Mouse (Mus musculus): Measurements from ENCODE around the gene Mgat4a.

Mgat4a gene

GRCm38 (mm10) chr1:37495698-37496321 is 45.0 kb downstream of the Mgat4a start:
- in situ Hi-C loops (cut with MboI, MseI): no loop called here

DNA sequence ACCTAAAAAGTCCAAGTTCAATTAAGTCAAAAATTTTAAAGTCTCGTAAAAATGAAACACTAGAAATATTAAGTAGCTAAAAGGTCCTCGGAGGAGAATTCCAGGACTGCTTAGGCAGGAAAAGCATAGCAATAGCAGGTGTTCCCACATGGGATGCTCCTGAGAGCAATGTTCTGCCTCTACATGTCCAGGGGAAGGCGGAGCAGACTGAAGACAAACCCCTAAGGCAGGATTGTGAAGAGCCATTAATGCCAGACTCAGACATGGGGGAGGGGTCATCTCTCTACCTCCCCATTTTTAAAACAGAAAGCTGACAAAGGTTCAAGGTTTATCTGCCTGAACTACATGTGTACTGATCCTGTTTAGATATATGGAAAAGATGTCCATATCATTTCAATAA is 45.7 kb downstream of the Mgat4a start:
- in situ Hi-C loops (cut with MboI, MseI): no loop called here

DNA sequence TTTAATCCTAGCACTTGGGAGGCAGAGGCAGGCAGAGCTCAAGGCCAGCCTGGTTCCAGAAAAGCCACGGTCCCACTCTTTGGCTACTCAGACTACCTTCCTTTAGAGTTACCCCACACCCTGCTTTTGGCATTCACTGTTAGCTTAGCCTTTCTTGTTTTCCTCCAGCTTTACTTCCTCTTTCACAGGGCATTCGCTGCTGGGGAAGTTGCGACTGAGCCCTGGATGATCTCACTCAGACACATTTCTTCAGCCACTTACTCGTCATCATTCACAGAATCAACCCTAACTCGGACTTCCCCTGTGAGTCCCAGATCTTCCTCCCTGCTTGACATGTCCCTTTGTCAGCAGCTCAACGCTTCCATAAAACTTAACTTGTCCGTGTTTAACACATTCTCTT is 49.1 kb downstream of the Mgat4a start:
- in situ Hi-C loops (cut with MboI, MseI): no loop called here

DNA sequence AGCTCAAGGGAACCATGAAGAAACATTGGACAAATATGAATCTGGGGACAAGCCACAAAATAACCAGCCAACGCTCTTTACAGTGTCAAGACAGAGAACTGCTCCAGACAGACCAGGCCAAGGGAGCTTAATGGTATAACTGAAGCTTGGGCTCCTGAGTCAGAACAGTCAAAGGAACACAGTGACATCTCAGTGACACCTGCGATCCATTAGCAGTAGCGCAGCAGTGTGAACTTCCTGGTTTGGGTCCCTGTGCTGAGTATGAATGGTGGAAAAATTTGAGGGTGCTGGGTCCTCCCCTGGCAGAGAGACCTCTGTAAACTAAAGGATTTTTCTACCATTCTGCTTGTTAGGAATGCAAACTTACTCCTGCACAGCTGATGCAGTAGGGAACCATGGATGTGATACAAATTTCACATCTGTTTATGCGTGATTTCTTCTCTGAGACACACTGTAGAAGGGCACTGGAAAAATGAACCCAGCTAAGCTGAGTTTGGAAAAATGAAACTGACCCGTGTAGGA is 50.1 kb downstream of the Mgat4a start:
- in situ Hi-C loops (cut with MboI, MseI): no loop called here

DNA sequence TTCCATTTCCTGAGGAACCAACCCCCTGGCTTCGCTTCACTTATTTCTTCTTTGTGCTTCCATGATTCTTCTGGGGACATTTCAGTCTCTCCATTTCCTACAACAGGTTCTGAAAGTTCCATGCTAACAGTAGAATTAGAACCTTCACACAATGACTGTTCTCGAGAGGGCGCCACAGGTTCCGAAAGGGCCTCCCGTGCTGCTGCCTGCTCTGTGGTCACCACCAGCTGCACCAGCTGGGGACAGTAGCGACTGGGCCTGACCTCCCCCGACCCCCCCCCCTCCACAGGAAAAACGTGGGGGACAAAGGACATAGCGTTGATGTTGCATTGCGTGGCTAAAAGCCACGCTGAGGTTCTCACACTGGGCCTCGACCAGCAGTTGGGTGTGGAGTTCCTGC is 52.3 kb downstream of the Mgat4a start:
- in situ Hi-C loops (cut with MboI, MseI): no loop called here

DNA sequence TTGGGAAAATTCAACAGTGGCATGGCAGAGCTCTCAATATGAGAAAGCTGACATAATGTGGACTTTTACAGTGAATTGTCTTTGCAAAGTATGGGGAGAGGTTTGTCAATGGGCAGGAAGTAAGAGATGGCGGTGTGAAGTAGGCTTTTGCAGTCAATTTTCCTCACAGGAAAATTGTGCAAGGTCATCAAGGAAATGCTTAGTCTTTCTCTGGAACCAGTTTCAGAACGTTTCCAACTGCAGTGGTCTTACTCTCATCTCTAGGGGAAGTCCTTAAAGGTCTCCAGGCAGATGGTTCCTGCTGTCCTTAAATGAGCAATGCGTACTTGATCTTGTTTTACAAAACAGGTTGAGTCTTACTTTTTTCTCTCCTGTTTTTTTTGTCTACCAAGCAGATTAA is 53.8 kb downstream of the Mgat4a start:
- in situ Hi-C loops (cut with MboI, MseI): no loop called here

GRCm38 (mm10) chr1:37486439-37486838 is 54.4 kb downstream of the Mgat4a start:
- in situ Hi-C loops (cut with MboI, MseI): no loop called here

DNA sequence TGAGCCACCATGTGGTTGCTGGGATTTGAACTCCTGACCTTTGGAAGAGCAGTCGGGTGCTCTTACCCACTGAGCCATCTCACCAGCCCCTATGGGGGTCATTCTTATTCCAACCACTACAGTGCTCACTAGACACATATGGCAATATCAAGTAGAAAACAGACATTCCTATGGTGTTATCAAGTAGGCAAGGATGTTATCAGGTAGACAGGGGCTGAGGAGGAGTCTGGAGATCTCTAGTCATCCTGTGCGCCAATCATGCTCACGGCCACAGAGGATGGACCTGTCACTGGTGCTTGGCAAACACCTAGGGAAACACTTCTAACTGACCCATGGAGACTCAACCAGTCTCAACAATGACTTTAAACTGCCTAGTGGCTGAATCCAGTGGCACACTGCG is 56.2 kb downstream of the Mgat4a start:
- in situ Hi-C loops (cut with MboI, MseI): loop anchor here (5.0 kb wide), 1 partner anchor 53 kb away; no protein-coding TSS in a partner anchor

DNA sequence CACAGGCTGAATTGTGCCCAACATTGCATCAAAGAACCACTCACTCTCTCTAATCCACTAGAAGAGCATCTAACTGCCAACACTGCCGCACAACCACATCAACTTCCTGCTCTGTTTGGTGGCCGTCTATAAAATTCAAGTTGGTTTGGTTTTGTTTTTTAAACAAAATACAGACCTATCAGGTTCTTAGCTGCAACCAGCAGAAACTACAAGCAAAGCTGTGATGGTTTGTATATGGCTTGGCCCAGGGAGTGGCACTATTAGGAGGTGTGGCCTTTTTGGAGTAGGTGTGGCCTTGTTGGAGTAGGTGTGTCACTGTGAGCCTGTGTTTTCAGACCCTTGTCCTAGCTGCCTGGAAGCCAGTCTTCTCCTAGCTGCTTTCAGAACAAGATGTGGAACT is 59.5 kb downstream of the Mgat4a start:
- in situ Hi-C loops (cut with MboI, MseI): loop anchor here (5.0 kb wide), 1 partner anchor 56 kb away; no protein-coding TSS in a partner anchor

GRCm38 (mm10) chr1:37480731-37481130 is 60.1 kb downstream of the Mgat4a start:
- in situ Hi-C loops (cut with MboI, MseI): loop anchor here (5.0 kb wide), 1 partner anchor 57 kb away; no protein-coding TSS in a partner anchor

GRCm38 (mm10) chr1:37479759-37480158 is 61.1 kb downstream of the Mgat4a start:
- in situ Hi-C loops (cut with MboI, MseI): loop anchor here (5.0 kb wide), 2 partner anchors 58 to 148 kb away; no protein-coding TSS in a partner anchor

DNA sequence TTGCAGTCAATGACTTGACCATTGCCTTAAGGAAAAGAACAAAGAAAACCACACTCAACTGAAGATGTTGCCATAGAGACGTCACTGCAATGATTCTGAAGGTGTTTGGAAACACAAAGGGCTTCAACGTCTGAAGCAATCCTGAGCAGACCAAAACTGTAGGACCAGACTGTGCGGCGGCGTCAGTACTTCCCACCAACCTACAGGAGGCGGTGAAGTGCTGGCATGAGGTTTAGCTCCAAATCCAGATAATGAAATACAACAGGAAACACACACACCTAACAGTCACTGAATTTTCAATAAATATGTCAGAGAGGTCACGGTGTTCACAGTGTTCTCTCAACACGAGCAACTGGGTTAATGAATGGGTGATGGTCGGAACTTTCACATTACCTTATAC is 61.7 kb downstream of the Mgat4a start:
- in situ Hi-C loops (cut with MboI, MseI): loop anchor here (5.0 kb wide), 1 partner anchor 148 kb away; no protein-coding TSS in a partner anchor

DNA sequence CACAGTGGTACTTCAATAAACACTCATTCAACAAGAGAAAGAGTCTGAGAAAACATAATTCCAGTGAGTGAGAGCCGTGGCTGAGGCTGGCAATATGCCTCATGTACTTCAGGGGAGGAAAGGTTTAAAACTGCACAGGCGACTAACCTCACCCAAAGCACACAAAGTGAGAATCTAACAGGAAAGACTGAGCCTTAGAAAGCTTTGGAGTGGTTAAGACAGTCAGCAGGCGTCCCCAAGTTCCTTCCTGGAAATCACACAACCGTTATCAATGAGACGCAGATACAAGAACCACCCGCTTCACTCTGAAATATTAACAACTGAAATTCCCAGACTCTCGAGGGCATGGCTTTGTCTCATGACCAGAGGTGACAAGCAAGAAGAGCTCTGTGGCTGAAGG is 62.4 kb downstream of the Mgat4a start:
- in situ Hi-C loops (cut with MboI, MseI): loop anchor here (5.0 kb wide), 1 partner anchor 149 kb away; no protein-coding TSS in a partner anchor

DNA sequence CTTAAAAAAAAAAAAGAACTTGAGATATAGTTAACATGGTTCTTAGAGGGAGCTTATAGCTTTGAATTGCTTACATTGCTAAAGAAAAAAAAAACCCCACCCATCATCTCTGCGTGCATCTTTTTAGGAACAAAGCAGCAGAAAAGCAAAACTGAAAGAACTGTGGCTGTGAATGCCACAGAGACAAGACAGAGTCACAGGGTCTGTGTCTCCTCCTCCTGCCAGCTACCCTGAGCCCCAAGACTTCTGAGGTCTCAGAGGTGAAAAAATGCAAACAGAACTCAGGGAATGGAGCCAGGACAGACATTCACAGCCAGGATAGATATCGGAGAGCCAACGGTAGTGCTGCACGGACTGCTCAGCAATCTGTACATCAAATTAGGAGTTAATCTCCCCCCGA is 62.9 kb downstream of the Mgat4a start:
- in situ Hi-C loops (cut with MboI, MseI): loop anchor here (5.0 kb wide), 1 partner anchor 149 kb away; no protein-coding TSS in a partner anchor

GRCm38 (mm10) chr1:37477250-37477649 is 63.6 kb downstream of the Mgat4a start:
- in situ Hi-C loops (cut with MboI, MseI): loop anchor here (5.0 kb wide), 1 partner anchor 150 kb away; no protein-coding TSS in a partner anchor

GRCm38 (mm10) chr1:37475312-37475711 is 65.5 kb downstream of the Mgat4a start:
- in situ Hi-C loops (cut with MboI, MseI): loop anchor here (5.0 kb wide), 1 partner anchor 152 kb away; no protein-coding TSS in a partner anchor

GRCm38 (mm10) chr1:37474634-37475190 is 66.1 kb downstream of the Mgat4a start:
- in situ Hi-C loops (cut with MboI, MseI): loop anchor here (5.0 kb wide), 1 partner anchor 153 kb away; no protein-coding TSS in a partner anchor

- in situ Hi-C loops (cut with MboI, MseI): no loop called here
Observed at GRCm38 (mm10) chr1:37474046-37474445, 66.8 kb downstream of the Mgat4a start.

GRCm38 (mm10) chr1:37473251-37473650 is 67.6 kb downstream of the Mgat4a start:
- in situ Hi-C loops (cut with MboI, MseI): no loop called here

DNA sequence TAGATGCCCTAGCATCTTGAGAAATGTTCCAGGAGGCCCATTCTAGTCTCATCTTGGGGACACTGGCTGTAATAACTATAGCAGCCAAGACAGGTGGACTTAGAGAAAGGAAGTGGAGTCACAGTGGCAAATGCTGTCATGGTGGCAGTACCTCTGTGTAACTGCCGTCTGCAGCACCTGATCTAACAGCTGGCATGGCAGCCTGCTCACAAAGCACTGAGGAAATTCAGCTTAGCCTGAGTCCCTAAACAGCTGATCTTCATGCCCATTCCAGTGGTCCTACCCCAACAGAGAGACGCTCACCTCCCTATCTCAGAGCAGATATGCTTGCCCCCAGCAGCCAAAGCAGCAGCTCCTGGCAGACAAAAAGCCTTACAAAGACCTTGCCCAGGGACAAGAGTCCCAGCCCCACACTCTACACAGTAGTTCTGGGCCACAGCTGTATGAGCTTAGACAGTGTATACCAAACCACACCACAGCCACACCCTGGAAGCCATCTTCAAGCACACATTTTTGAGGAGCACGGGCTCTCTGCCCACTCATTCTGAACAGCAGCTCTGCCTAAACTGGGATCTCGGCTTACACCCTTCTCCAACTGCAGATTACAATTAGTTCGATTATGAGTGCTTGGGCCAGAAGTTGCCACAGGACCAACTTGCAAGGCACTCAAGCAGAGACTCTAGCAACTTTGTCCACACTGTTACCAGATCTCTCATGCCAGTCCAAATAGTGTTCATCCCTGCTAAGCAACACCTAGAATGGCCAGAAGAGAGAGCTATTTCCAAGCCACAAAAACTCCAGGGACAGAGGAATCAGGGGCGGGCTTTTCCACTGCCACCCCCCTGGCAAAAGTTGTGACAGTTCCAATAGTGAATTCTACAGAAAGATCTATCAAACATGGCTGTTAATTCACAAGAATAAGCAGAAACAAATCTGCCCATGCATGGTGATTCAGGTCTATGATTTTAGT is 69.4 kb downstream of the Mgat4a start:
- in situ Hi-C loops (cut with MboI, MseI): no loop called here

GRCm38 (mm10) chr1:37469007-37469406 is 71.8 kb downstream of the Mgat4a start:
- in situ Hi-C loops (cut with MboI, MseI): no loop called here

DNA sequence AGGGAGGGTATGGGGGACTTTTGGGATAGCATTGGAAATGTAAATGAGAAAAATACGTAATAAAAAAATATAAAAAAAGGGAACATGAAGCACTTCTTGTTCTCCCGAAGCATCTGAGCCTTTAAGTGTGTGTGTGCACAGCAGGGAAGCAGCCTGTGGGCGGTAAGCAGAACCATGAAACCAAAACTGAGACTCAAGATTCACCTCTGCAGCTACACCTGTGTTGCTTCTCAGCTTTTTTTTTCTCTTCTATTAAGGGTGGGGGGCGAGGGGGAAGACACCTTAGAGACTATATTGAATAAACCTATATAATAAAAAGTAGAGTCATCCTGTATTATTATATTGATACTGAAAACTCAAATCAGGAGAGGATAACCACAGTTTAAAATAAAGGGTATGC is 73.0 kb downstream of the Mgat4a start:
- in situ Hi-C loops (cut with MboI, MseI): no loop called here

All from T-helper 1 cell (primary cell).